Mouse (Mus musculus) midbrain, postnatal 0 days (tissue): Measurements from ENCODE around the gene Olfr1161. TPM values are rescaled to one million over a fixed set of nuclear protein-coding genes. Genes with fewer than 3 reads are reported as not detected.
"Not testable (repeated sequence)": the region's sequence is repeated elsewhere in the genome, so short reads cannot be mapped to it uniquely, and the experiment has no call there.

Source experiments
- ATAC-seq: fragments of 200-750 bp; cut with Nextera tagmentation; 2 replicates; pipeline ENCODE4 v1.8.0; 2017; ENCODE audit warnings: moderate number of reproducible peaks, mild to moderate bottlenecking, moderate TSS enrichment, moderate library complexity; ENCODE audit not compliant: low FRiP score
- DNase-seq: peaks from one replicate; pipeline ENCODE4 v3.0.0-alpha.2; 2015; ENCODE audit warnings: low spot score
- H3K27ac ChIP-seq: fragments of 300-500 bp; sonication (generic); 2 replicates; pipeline ENCODE4 v1.5.1; 2014; ENCODE audit warnings: low read depth, mild to moderate bottlenecking, low read length, mixed read lengths
- H3K27me3 ChIP-seq: fragments of 300-500 bp; sonication (generic); 2 replicates; pipeline ENCODE4 v1.6.1; 2014; ENCODE audit warnings: low read length, control low read depth, mixed read lengths; ENCODE audit not compliant: insufficient read depth
- H3K36me3 ChIP-seq: fragments of 300-500 bp; sonication (generic); 2 replicates; pipeline ENCODE4 v1.6.1; 2014; ENCODE audit warnings: low read length, control low read depth, mixed read lengths; ENCODE audit not compliant: insufficient read depth
- H3K4me1 ChIP-seq: fragments of 300-500 bp; sonication (generic); 2 replicates; pipeline ENCODE4 v1.6.1; 2014; ENCODE audit warnings: mild to moderate bottlenecking, control low read depth, antibody characterized with exemption, low read length, mixed read lengths; ENCODE audit not compliant: insufficient read depth
- H3K4me2 ChIP-seq: fragments of 300-500 bp; sonication (generic); 2 replicates; pipeline ENCODE4 v1.6.1; 2014; ENCODE audit warnings: low read depth, mild to moderate bottlenecking, low read length, mixed read lengths; ENCODE audit not compliant: poor library complexity, severe bottlenecking
- H3K4me3 ChIP-seq: fragments of 300-500 bp; sonication (generic); 2 replicates; pipeline ENCODE4 v1.5.1; 2014; ENCODE audit warnings: low read depth, mild to moderate bottlenecking, low read length, moderate library complexity
- H3K9ac ChIP-seq: fragments of 300-500 bp; sonication (generic); replicated peaks from 2 replicates; pipeline ENCODE4 v1.6.1; 2014; ENCODE audit warnings: mild to moderate bottlenecking, low read length, moderate library complexity, mixed read lengths; ENCODE audit not compliant: poor library complexity, severe bottlenecking
- H3K9me3 ChIP-seq: fragments of 300-500 bp; sonication (generic); 2 replicates; pipeline ENCODE4 v1.6.1; 2016; ENCODE audit warnings: low read length, control low read depth
- CTCF ChIP-seq: IDR thresholded peaks from 2 replicates; pipeline ENCODE4 v1.5.1; 2016; ENCODE audit warnings: antibody characterized with exemption, mild to moderate bottlenecking
- WGBS: fragments of 180-500 bp; shearing (Covaris S2); extraction: QIAGEN DNeasy Blood & Tissue Kit; methylation state at CpG from one replicate; pipeline ENCODE4 v1.1.7; 2014; 5-methylcytosine and 5-hydroxymethylcytosine counted together
- polyA plus RNA-seq: library from polyadenylated mRNA; unstranded; fragments of >200 nt; fragmentation: Nextera tagmentation; extraction: Ambion mirVana; gene quantifications from 2 replicates; pipeline ENCODE4 v1.2.1, GENCODE M21; 2015
- total RNA-seq: library from RNA; depleted of rRNA; stranded (reverse); fragments of >200 nt; gene quantifications from 2 replicates; pipeline ENCODE4 v1.2.3, GENCODE M21; 2014; rRNA removed

Olfr1161 gene
- total RNA-seq (not detected in 2 replicates), polyA plus RNA-seq (not detected in 2 replicates)

GRCm38 (mm10) chr2:88022474-88022873 lies at the start of gene Olfr1161:
TSS of gene Olfr1161 (plus strand) at chr2:88022774.
- not testable (repeated sequence) for H3K4me1 ChIP-seq, H3K27me3 ChIP-seq, H3K9me3 ChIP-seq, H3K4me2 ChIP-seq, DNase-seq, H3K9ac ChIP-seq, ATAC-seq, H3K36me3 ChIP-seq, H3K27ac ChIP-seq, H3K4me3 ChIP-seq
- WGBS, result 87% methylated on average over 1 of the region's 1 CpGs

GRCm38 (mm10) chr2:87974563-87974962 lies 48.0 kb upstream of the Olfr1161 start, which contains the start of gene Olfr74:
TSS of gene Olfr74 (minus strand) at chr2:87974663.
- Histone ChIP-seq H3K9me3 (no peaks in the 10 kb centered on the region), H3K36me3 (no peaks in the 10 kb centered on the region), H3K4me3 (no peak within 1 kb of the TSS)

GRCm38 (mm10) chr2:87989813-87990212 lies 32.8 kb upstream of the Olfr1161 start, which contains the start of gene Olfr1158:
TSS of gene Olfr1158 (plus strand) at chr2:87990113.
- no peak for DNase-seq
- Histone ChIP-seq H3K36me3 (no peaks in the 10 kb centered on the region), H3K4me2 (no peak within 1 kb of the TSS), H3K27me3 (no peaks in the 10 kb centered on the region), H3K9me3 (no peaks in the 10 kb centered on the region), H3K9ac (no peak within 1 kb of the TSS), H3K4me1 (no peaks in the 10 kb centered on the region), H3K4me3 (no peak within 1 kb of the TSS), H3K27ac (no peak within 1 kb of the TSS)
- TF ChIP-seq CTCF, result no peak
- ATAC-seq, result no peak

More at GRCm38 (mm10) chr2:87974563-87974962, 48.0 kb upstream of the Olfr1161 start, which contains the start of gene Olfr74:
- DNase-seq (no peak), ATAC-seq (no peak)
- Histone ChIP-seq H3K9ac (no peak within 1 kb of the TSS), H3K4me2 (no peak within 1 kb of the TSS), H3K27ac (no peak within 1 kb of the TSS), H3K4me1 (no peaks in the 10 kb centered on the region), H3K27me3 (no peaks in the 10 kb centered on the region)
- 77% methylated on average over 3 of the region's 3 CpGs for WGBS
- no peak for TF ChIP-seq CTCF

GRCm38 (mm10) chr2:88007515-88008318 lies 14.9 kb upstream of the Olfr1161 start, which contains the start of gene Olfr1160:
TSS of gene Olfr1160 (minus strand) at chr2:88008268.
- H3K4me2 ChIP-seq, result no peak within 1 kb of the TSS
- H3K9me3 ChIP-seq, result no peaks in the 10 kb centered on the region
- DNase-seq, result no peak
- no peaks in the 10 kb centered on the region for H3K27me3 ChIP-seq
- no peak within 1 kb of the TSS for H3K4me3 ChIP-seq
- TF ChIP-seq CTCF, result no peak
- no peak within 1 kb of the TSS for H3K9ac ChIP-seq
- no peak within 1 kb of the TSS for H3K27ac ChIP-seq
- H3K4me1 ChIP-seq, result no peaks in the 10 kb centered on the region
- H3K36me3 ChIP-seq, result no peaks in the 10 kb centered on the region
- ATAC-seq, result no peak

- H3K9ac ChIP-seq, result no peak within 1 kb of the TSS
- DNase-seq, result no peak
- no peaks in the 10 kb centered on the region for H3K36me3 ChIP-seq
- H3K4me3 ChIP-seq, result no peak within 1 kb of the TSS
- H3K4me1 ChIP-seq, result no peaks in the 10 kb centered on the region
- no peak within 1 kb of the TSS for H3K4me2 ChIP-seq
- H3K27me3 ChIP-seq, result no peaks in the 10 kb centered on the region
- no peaks in the 10 kb centered on the region for H3K9me3 ChIP-seq
- no peak for ATAC-seq
- TF ChIP-seq CTCF, result no peak
- no peak within 1 kb of the TSS for H3K27ac ChIP-seq
These were observed 15.0 kb downstream of the Olfr1161 start, which contains the start of gene Olfr73 for GRCm38 (mm10) chr2:88037599-88037998. TSS of gene Olfr73 (minus strand) at chr2:88037699.

GRCm38 (mm10) chr2:88051029-88051428 lies 28.5 kb downstream of the Olfr1161 start, which contains the start of gene Olfr1162:
TSS of gene Olfr1162 (minus strand) at chr2:88051129.
- Histone ChIP-seq H3K9ac (no peak within 1 kb of the TSS), H3K4me2 (no peak within 1 kb of the TSS), H3K27me3 (no peaks in the 10 kb centered on the region), H3K4me3 (no peak within 1 kb of the TSS), H3K36me3 (no peaks in the 10 kb centered on the region), H3K9me3 (no peaks in the 10 kb centered on the region), H3K27ac (no peak within 1 kb of the TSS), H3K4me1 (no peaks in the 10 kb centered on the region)
- no peak for TF ChIP-seq CTCF
- DNase-seq (no peak), ATAC-seq (no peak)
- 65% methylated on average over 1 of the region's 1 CpGs for WGBS
